Mouse (Mus musculus): ENCODE measurements at regions not wholly inside any gene's neighbourhood (a gene's known extent, or its start where the extent isn't known, plus 50 kb on each side); places are given as distances from the start of the nearest gene placed in this dataset.

DNA sequence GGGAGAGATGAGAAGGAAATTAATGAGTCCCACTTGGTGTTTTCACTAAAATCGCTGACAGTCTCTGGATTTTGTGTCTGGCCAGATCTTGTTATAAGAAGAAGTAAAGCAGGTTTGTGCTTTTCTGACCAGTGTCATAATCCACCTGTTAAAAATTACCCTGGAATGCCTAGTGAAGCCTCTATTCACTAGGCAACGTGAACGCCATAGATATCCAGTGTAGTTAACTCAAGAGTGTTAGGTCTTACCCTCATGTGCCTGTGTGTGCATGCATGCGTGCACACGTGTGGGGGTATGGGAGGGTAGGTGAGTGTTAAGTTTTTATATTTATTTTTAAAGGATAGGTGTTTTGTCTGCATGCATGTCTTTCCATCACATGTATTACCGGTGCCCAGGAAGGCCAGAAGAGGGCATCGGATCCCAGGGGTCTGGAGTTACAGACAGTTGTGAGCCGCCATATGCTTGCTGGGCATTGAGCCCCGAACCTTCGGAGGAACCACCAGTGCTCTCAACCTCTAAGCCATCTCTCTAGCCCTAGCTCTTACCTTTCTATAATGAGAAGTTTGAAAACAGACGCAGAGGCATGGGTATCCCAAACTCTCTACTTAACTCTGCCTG, 107.5 kb upstream of the Plcz1 start:
- ATAC-seq (ENCODE audit: insufficient number of reproducible peaks, insufficient read depth, low FRiP score, low read depth) = no peak
- Histone ChIP-seq H3K36me3 (ENCODE audit: control insufficient read depth, insufficient read depth, low read length) (no peaks in the 10 kb centered on the region), H3K9ac (ENCODE audit: low read length) (no peak overlapping the region), H3K4me2 (ENCODE audit: low read length) (no peak overlapping the region), H3K27me3 (ENCODE audit: control insufficient read depth, insufficient read depth, low read length) (no peaks in the 10 kb centered on the region), H3K9me3 (ENCODE audit: control insufficient read depth, low read length) (no peaks in the 10 kb centered on the region), H3K27ac (replicated peaks in 1 of 2; ENCODE audit: control insufficient read depth in 1 of 2, insufficient read depth in 1 of 2, low read depth in 2 of 2, low read length in 2 of 2) (no peak overlapping the region), H3K4me3 (ENCODE audit: control insufficient read depth in 1 of 2, insufficient read depth in 1 of 2, low read depth in 1 of 2, low read length in 2 of 2) (no peak overlapping the region), H3K4me1 (ENCODE audit: control insufficient read depth in 2 of 2, insufficient read depth in 2 of 2, low read length in 2 of 2) (no peaks in the 10 kb centered on the region)
- 89% methylated on average over 11 of the region's 11 CpGs for WGBS

DNA sequence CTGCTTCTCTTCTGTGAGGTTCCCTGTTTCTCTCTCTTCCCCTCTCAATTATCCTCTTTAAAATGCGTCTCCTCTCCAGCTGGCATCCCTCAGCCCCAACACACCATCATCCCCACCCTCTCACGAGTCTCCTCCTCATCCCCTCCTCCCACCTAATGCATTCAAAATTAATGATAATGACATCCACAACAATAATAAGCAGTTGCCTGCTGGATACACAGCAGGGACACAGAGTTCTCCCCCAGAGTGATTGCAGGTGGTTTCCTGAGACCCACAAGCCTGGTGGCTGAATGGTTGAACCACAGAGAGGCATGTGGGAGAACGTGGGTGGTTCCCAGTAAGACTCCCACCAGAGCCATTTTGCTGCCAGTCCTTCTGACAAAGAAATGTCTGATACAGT, 106.9 kb upstream of the Plcz1 start:
- H3K27me3 ChIP-seq (ENCODE audit: control insufficient read depth, insufficient read depth, low read length) = no peaks in the 10 kb centered on the region
- no peak overlapping the region for H3K4me2 ChIP-seq (ENCODE audit: low read length)
- no peak overlapping the region for H3K27ac ChIP-seq (replicated peaks in 1 of 2; ENCODE audit: control insufficient read depth in 1 of 2, insufficient read depth in 1 of 2, low read depth in 2 of 2, low read length in 2 of 2)
- H3K9me3 ChIP-seq (ENCODE audit: control insufficient read depth, low read length) = no peaks in the 10 kb centered on the region
- ATAC-seq (ENCODE audit: insufficient number of reproducible peaks, insufficient read depth, low FRiP score, low read depth) = no peak
- H3K9ac ChIP-seq (ENCODE audit: low read length) = no peak overlapping the region
- no peaks in the 10 kb centered on the region for H3K36me3 ChIP-seq (ENCODE audit: control insufficient read depth, insufficient read depth, low read length)
- H3K4me3 ChIP-seq (ENCODE audit: control insufficient read depth in 1 of 2, insufficient read depth in 1 of 2, low read depth in 1 of 2, low read length in 2 of 2) = no peak overlapping the region
- H3K4me1 ChIP-seq (ENCODE audit: control insufficient read depth in 2 of 2, insufficient read depth in 2 of 2, low read length in 2 of 2) = no peaks in the 10 kb centered on the region
- 46% methylated on average over 3 of the region's 3 CpGs for WGBS

DNA sequence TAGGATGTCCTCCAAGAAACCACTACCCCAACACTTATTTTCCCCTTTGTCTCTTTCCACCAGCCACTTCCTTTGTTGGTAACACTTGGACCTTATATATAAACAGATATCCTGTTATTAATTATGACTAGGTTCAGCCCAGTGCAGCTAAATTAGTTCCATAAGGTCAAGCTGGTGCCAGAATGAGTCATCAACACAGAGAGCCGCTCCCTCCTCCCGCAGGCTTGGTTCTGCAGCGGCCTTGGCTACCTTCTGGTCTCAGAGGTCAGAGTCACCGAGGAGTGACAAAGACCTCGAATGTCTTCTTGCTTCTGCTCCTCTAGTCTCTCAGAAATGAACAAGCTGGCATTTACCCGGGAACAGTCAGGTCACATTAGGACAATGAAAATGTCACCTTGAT, 106.5 kb upstream of the Plcz1 start:
- Histone ChIP-seq H3K9ac (ENCODE audit: low read length) (no peak overlapping the region), H3K27me3 (ENCODE audit: control insufficient read depth, insufficient read depth, low read length) (no peaks in the 10 kb centered on the region), H3K4me2 (ENCODE audit: low read length) (no peak overlapping the region), H3K9me3 (ENCODE audit: control insufficient read depth, low read length) (no peaks in the 10 kb centered on the region), H3K4me1 (ENCODE audit: control insufficient read depth in 2 of 2, insufficient read depth in 2 of 2, low read length in 2 of 2) (no peaks in the 10 kb centered on the region), H3K27ac (replicated peaks in 1 of 2; ENCODE audit: control insufficient read depth in 1 of 2, insufficient read depth in 1 of 2, low read depth in 2 of 2, low read length in 2 of 2) (no peak overlapping the region), H3K4me3 (ENCODE audit: control insufficient read depth in 1 of 2, insufficient read depth in 1 of 2, low read depth in 1 of 2, low read length in 2 of 2) (no peak overlapping the region), H3K36me3 (ENCODE audit: control insufficient read depth, insufficient read depth, low read length) (no peaks in the 10 kb centered on the region)
- ATAC-seq (ENCODE audit: insufficient number of reproducible peaks, insufficient read depth, low FRiP score, low read depth) = no peak
- 63% methylated on average over 6 of the region's 6 CpGs for WGBS

DNA sequence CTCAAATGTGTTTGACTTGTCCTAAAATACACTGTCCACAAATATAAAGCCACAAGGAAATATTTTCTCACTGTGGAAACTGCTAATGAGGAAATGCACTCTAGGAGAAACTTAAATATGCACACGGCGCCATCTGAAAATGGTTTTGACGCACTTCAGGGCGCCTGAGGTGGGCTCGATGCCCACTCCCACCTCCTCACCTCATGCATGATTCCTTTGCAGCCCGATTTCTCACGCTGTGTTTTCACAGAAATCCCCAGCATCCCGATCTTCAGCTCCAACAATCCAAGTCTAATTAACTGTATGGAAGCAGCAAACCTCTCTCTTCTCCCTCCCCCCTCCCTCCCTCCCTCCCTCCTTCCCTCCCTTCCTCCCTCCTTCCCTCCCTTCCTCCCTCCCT, 92.5 kb upstream of the Plcz1 start:
- ATAC-seq (ENCODE audit: insufficient number of reproducible peaks, insufficient read depth, low FRiP score, low read depth) = no peak
- no peaks in the 10 kb centered on the region for H3K9me3 ChIP-seq (ENCODE audit: control insufficient read depth, low read length)
- H3K4me3 ChIP-seq (ENCODE audit: control insufficient read depth in 1 of 2, insufficient read depth in 1 of 2, low read depth in 1 of 2, low read length in 2 of 2) = no peak overlapping the region
- WGBS = 82% methylated on average over 8 of the region's 8 CpGs
- no peak overlapping the region for H3K9ac ChIP-seq (ENCODE audit: low read length)
- no peaks in the 10 kb centered on the region for H3K4me1 ChIP-seq (ENCODE audit: control insufficient read depth in 2 of 2, insufficient read depth in 2 of 2, low read length in 2 of 2)
- H3K27ac ChIP-seq (replicated peaks in 1 of 2; ENCODE audit: control insufficient read depth in 1 of 2, insufficient read depth in 1 of 2, low read depth in 2 of 2, low read length in 2 of 2) = no peak overlapping the region
- H3K36me3 ChIP-seq (ENCODE audit: control insufficient read depth, insufficient read depth, low read length) = no peaks in the 10 kb centered on the region
- H3K4me2 ChIP-seq (ENCODE audit: low read length) = no peak overlapping the region
- no peaks in the 10 kb centered on the region for H3K27me3 ChIP-seq (ENCODE audit: control insufficient read depth, insufficient read depth, low read length)

DNA sequence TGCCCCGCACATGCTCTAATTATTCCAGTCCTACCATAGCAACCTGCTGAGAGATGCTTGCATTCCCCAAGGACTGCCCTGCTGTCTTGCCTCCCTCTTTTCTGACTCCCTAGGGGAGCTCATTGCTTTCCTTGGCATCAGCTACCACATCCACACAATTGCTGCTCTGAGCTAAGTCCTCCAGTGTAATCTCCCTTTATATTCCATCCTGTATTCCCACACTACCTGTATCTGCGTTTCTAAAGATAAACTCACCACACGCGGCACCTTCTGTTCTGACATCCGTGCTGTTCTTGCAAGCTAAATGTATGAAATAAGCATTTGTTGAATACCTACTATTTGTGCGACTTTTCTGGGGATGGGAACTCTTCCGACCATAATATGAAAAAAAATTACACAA, 85.4 kb upstream of the Plcz1 start:
- no peaks in the 10 kb centered on the region for H3K36me3 ChIP-seq (ENCODE audit: control insufficient read depth, insufficient read depth, low read length)
- H3K4me2 ChIP-seq (ENCODE audit: low read length) = no peak overlapping the region
- H3K9me3 ChIP-seq (ENCODE audit: control insufficient read depth, low read length) = peaks cover 11% of the 10 kb centered on the region
- no peak for ATAC-seq (ENCODE audit: insufficient number of reproducible peaks, insufficient read depth, low FRiP score, low read depth)
- H3K4me1 ChIP-seq (ENCODE audit: control insufficient read depth in 2 of 2, insufficient read depth in 2 of 2, low read length in 2 of 2) = no peaks in the 10 kb centered on the region
- H3K9ac ChIP-seq (ENCODE audit: low read length) = no peak overlapping the region
- no peaks in the 10 kb centered on the region for H3K27me3 ChIP-seq (ENCODE audit: control insufficient read depth, insufficient read depth, low read length)
- H3K4me3 ChIP-seq (ENCODE audit: control insufficient read depth in 1 of 2, insufficient read depth in 1 of 2, low read depth in 1 of 2, low read length in 2 of 2) = no peak overlapping the region
- no peak overlapping the region for H3K27ac ChIP-seq (replicated peaks in 1 of 2; ENCODE audit: control insufficient read depth in 1 of 2, insufficient read depth in 1 of 2, low read depth in 2 of 2, low read length in 2 of 2)
- 79% methylated on average over 7 of the region's 7 CpGs for WGBS

DNA sequence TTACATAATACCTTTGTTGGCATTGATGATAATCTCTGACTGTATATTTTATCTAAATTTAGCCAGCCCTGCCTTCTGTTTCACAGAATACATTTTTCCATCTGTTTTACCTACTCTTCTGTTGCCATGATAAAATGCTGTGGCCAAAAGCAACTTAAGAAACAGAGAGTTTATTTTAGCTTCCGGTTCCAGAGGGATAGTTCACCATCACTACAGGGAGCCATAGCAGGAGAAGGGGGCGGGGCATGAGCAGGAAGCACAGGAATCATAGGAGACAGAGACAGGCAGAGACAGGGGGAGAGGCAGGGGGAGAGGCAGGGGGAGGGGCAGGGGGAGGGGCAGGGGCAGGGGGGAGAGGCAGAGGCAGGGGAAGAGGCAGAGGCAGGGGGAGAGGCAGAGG, 72.8 kb upstream of the Plcz1 start:
- Histone ChIP-seq H3K9me3 (ENCODE audit: control insufficient read depth, low read length) (no peaks in the 10 kb centered on the region), H3K4me1 (ENCODE audit: control insufficient read depth in 2 of 2, insufficient read depth in 2 of 2, low read length in 2 of 2) (no peaks in the 10 kb centered on the region), H3K27ac (replicated peaks in 1 of 2; ENCODE audit: control insufficient read depth in 1 of 2, insufficient read depth in 1 of 2, low read depth in 2 of 2, low read length in 2 of 2) (no peak overlapping the region), H3K9ac (ENCODE audit: low read length) (no peak overlapping the region), H3K4me3 (ENCODE audit: control insufficient read depth in 1 of 2, insufficient read depth in 1 of 2, low read depth in 1 of 2, low read length in 2 of 2) (no peak overlapping the region), H3K36me3 (ENCODE audit: control insufficient read depth, insufficient read depth, low read length) (no peaks in the 10 kb centered on the region), H3K27me3 (ENCODE audit: control insufficient read depth, insufficient read depth, low read length) (no peaks in the 10 kb centered on the region), H3K4me2 (ENCODE audit: low read length) (no peak overlapping the region)
- 85% methylated on average over 2 of the region's 2 CpGs for WGBS
- ATAC-seq (ENCODE audit: insufficient number of reproducible peaks, insufficient read depth, low FRiP score, low read depth) = no peak

DNA sequence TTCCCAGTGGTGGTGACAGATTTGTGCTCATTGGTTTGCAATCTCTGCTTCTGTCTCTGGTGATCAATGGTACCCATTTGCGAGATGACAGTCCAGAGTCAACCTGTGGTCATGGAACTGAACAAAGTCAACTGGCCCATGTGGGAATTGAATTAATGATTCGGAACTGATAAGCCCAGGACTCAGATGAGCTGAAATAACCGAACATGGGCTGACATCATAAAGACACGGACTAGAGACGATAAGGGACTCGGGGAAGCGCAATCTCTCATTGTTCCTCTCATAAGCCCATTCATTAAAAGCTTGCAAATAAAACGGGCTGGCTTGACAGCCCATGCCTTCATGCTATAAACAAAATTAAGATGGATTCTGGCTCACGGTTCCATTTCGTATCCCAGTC, 70.8 kb upstream of the Plcz1 start:
- no peak overlapping the region for H3K9ac ChIP-seq (ENCODE audit: low read length)
- 89% methylated on average over 10 of the region's 10 CpGs for WGBS
- ATAC-seq (ENCODE audit: insufficient number of reproducible peaks, insufficient read depth, low FRiP score, low read depth) = no peak
- no peak overlapping the region for H3K4me3 ChIP-seq (ENCODE audit: control insufficient read depth in 1 of 2, insufficient read depth in 1 of 2, low read depth in 1 of 2, low read length in 2 of 2)
- H3K4me2 ChIP-seq (ENCODE audit: low read length) = no peak overlapping the region
- no peaks in the 10 kb centered on the region for H3K4me1 ChIP-seq (ENCODE audit: control insufficient read depth in 2 of 2, insufficient read depth in 2 of 2, low read length in 2 of 2)
- no peaks in the 10 kb centered on the region for H3K9me3 ChIP-seq (ENCODE audit: control insufficient read depth, low read length)
- no peaks in the 10 kb centered on the region for H3K36me3 ChIP-seq (ENCODE audit: control insufficient read depth, insufficient read depth, low read length)
- H3K27ac ChIP-seq (replicated peaks in 1 of 2; ENCODE audit: control insufficient read depth in 1 of 2, insufficient read depth in 1 of 2, low read depth in 2 of 2, low read length in 2 of 2) = no peak overlapping the region
- no peaks in the 10 kb centered on the region for H3K27me3 ChIP-seq (ENCODE audit: control insufficient read depth, insufficient read depth, low read length)

DNA sequence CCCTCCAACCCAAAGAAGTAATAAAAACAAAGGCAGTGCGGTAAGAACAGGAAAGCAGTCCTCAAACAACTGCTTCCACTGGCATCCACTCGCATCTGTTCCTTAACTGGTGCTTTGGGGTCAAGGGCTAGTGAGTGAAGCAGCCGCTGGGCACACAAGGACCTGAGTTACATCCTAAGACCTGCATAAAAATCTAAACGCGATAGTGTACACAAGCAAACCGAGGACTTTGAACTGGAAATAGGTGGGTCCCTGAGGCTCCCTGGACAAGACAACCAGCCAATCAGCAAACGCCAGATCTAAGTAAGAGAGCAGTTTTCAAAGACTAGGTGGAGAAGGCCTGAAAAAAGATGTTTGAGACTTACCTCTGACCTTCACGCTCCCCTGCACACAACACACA, 66.8 kb upstream of the Plcz1 start:
- Histone ChIP-seq H3K4me2 (ENCODE audit: low read length) (no peak overlapping the region), H3K36me3 (ENCODE audit: control insufficient read depth, insufficient read depth, low read length) (no peaks in the 10 kb centered on the region), H3K9me3 (ENCODE audit: control insufficient read depth, low read length) (no peaks in the 10 kb centered on the region), H3K27me3 (ENCODE audit: control insufficient read depth, insufficient read depth, low read length) (no peaks in the 10 kb centered on the region), H3K4me3 (ENCODE audit: control insufficient read depth in 1 of 2, insufficient read depth in 1 of 2, low read depth in 1 of 2, low read length in 2 of 2) (no peak overlapping the region), H3K27ac (replicated peaks in 1 of 2; ENCODE audit: control insufficient read depth in 1 of 2, insufficient read depth in 1 of 2, low read depth in 2 of 2, low read length in 2 of 2) (no peak overlapping the region), H3K9ac (ENCODE audit: low read length) (no peak overlapping the region), H3K4me1 (ENCODE audit: control insufficient read depth in 2 of 2, insufficient read depth in 2 of 2, low read length in 2 of 2) (no peaks in the 10 kb centered on the region)
- WGBS = 62% methylated on average over 8 of the region's 8 CpGs
- ATAC-seq (ENCODE audit: insufficient number of reproducible peaks, insufficient read depth, low FRiP score, low read depth) = no peak

Data from heart, embryonic 14.5 days (tissue).